Mouse (Mus musculus) cerebellum, postnatal 25 days (tissue): ENCODE data around the gene Tspan14.

Source experiments
- DNase-seq, 2 experiments: peaks; one replicate each; pipeline ENCODE4 v3.0.0; 2021; ENCODE audit warnings: mixed read lengths in 2 of 2

The Tspan14 gene

DNA sequence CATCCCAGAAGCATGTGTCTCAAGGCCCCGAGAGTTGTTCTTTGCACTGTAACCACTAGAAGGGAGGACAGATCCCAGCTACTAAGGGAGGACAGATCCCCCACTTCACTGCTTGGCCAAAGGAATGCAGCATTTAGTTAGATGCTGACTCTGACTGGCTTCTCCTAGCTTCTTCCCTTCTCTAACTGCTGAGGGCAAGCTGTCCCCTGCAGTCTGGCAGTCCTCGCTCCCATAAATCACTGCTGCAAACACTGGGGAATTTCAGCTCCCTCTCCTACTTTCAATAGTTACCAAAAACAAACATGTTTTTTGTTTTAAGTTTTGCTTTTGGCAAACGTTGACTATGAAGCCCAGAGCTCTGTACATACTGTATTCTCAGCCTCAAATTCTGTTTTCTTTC is 96.0 kb downstream of the Tspan14 start:
- DNase-seq, result no peak

DNA sequence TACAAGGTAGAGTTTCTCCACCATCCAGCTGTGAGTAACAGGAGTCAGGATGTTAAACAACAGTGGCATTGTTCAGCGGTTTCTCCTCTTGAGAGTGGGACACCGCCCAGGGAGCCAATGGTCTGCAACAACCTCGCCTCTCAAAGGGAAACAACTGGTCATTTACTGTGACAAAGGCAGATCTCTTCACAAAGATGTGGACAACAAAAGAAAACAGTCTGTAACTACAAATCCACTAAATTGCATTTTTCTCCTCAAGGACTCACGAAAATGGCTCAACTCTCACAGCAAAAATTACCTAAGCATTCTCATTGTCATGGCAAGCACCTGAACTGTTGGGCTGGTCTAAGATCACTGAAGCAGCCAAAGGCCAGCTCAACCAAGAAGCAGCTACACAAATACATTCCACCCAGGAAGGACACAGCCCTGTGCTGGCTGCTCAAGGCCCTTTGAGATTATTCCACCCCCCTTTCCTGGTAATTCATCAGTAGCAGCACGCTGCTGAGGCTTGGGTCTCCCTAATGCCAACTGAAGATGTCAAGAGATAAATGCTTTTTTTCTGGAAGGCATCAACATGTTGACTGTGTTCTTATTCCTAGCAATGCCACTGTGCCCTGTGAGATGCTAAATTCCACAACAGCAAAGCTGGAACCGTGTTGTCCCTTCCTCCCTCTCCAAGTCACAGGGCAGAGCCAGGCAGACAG is 101.6 kb downstream of the Tspan14 start:
- DNase-seq, result no peak

DNA sequence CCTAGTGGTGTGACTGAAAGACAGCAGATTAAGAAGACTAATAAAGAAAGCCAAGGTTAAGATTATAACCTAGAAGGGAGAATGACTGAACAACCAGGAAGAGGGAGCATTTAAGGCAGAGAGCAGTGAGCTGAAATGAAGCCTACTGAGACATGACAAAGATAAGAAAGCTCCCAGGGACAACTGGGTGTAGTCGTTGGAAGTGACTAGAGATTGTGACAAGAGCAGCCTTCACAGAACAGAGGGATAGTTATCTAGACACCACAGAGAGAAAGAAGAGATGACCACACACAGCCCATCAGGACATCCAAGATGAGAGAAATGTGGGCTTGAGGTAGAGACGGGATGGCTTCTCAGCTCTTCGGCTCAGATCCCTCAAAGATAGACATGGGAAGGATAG is 102.9 kb downstream of the Tspan14 start:
- no peak for DNase-seq

DNA sequence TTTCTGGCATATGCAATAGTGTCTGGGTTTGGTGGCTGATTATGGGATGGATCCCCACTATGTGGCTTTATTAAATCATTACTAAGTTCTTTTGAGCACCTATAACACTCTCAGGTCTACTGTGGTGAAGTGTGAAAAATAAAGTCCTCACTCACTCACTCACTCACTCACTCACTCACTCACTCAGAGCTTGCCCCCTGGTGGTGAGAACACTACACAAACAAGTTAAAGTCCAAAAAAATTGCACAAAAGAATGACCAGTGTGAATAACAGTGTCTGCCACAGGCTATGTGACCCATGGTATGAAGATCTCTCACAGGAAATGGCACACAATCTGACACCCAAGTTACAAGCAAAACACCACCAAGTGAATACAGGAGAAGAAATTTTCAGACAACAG is 103.6 kb downstream of the Tspan14 start:
- no peak for DNase-seq
